Mouse (Mus musculus): Measurements from ENCODE around the gene Trmt1l. TPM values are rescaled to one million over a fixed set of nuclear protein-coding genes. Genes with fewer than 3 reads are reported as not detected.

Gene Trmt1l
- 58.9 TPM for polyA plus RNA-seq (2017; shearing (Covaris generic))

DNA sequence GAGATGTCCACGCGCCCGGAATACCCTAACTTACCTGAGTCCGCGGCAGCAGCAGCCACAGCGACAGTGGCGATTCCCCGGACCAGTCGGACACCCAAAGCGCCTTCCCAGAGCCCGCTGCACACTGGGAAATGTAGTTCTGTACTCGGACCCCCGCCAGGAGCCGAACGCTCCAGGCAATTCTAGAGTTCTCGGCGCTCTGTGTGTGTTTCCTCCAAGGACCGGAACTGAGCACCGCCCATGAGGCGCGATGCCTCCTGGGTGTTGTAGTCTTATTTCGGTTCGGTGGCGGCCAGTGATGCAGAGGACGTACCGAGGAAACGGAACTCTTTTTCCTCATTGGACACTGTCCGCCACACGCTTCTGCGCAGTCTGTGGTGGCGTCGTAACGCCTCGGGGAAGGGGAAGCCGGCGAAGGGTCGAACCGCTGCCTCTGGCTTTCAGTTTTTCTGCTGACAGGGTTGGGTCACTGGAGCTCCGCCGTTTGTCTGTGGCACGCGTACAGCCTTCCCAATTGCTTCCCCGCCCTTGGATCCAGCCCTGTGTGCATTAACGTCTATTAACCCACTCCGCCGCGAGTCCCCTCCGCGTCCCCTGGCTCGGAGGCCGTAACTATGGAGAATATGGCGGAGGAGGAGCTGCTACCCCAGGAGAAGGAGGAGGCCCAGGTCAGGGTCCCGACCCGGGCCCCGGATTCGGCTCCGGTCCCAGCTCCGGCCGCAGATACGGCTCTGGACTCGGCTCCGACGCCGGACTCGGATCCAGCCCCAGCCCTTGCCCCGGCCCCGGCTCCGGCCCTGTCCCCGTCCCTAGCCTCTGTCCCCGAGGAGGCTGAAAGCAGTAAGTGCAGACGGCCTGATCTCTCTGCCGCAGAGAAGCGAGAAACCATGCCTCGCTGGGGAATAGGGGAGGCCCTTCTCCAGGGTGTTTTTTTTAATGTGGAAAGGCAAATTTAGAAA is at the start of gene Trmt1l, which contains the start of gene Swt1:
Gene Trmt1l (plus strand): TSS at position 280 of the 959 bp plus-strand sequence.
Gene Swt1 (minus strand): TSS at position 193 of the 959 bp plus-strand sequence.

GRCm38 (mm10) chr1:151500531-151501361 is 72.4 kb downstream of the Trmt1l start, which contains the start of gene Rnf2:
Gene Rnf2, minus strand, starts transcription at chr1:151500955.

Other genes with a start within 250 kb of the Trmt1l start
- gene Gm47985, start 246.0 kb upstream of the Trmt1l start, polyA plus RNA-seq (2017; shearing (Covaris generic)): not detected
- gene Gm8947, start 236.2 kb upstream of the Trmt1l start, polyA plus RNA-seq (2017; shearing (Covaris generic)): 0.41 TPM
- not detected for gene Gm47995, start 230.1 kb upstream of the Trmt1l start, polyA plus RNA-seq (2017; shearing (Covaris generic))
- gene 3110040M04Rik, start 224.4 kb upstream of the Trmt1l start, polyA plus RNA-seq (2017; shearing (Covaris generic)): not detected
- gene Gm47996, start 218.4 kb upstream of the Trmt1l start, polyA plus RNA-seq (2017; shearing (Covaris generic)): not detected
- 345 TPM for gene Ivns1abp, start 84.1 kb upstream of the Trmt1l start, polyA plus RNA-seq (2017; shearing (Covaris generic))
- 33.3 TPM for gene Swt1, start 87 bp upstream of the Trmt1l start, polyA plus RNA-seq (2017; shearing (Covaris generic))
- 124 TPM for gene Rnf2, start 72.4 kb downstream of the Trmt1l start, polyA plus RNA-seq (2017; shearing (Covaris generic))
- gene Fam129a, start 142.6 kb downstream of the Trmt1l start, polyA plus RNA-seq (2017; shearing (Covaris generic)): 38.3 TPM

Data from effector memory CD4-positive, alpha-beta T cell, adult 7 months (primary cell).